Mouse (Mus musculus) testis, adult 2 months (tissue): ENCODE data around the gene Gtf2ird1.

Source experiments
- CTCF ChIP-seq: fragments of 200-500 bp; IDR thresholded peaks from 2 replicates; pipeline ENCODE4 v1.5.1; 2012; ENCODE audit warnings: low read depth, mild to moderate bottlenecking, inconsistent platforms, low read length, moderate library complexity; ENCODE audit not compliant: control insufficient read depth, insufficient read depth, insufficient replicate concordance
- POLR2A ChIP-seq: fragments of 200-500 bp; IDR thresholded peaks from 2 replicates; pipeline ENCODE4 v1.6.1; 2012; ENCODE audit warnings: low read depth, mild to moderate bottlenecking, inconsistent platforms, low read length, moderate library complexity; ENCODE audit not compliant: control insufficient read depth

DNA sequence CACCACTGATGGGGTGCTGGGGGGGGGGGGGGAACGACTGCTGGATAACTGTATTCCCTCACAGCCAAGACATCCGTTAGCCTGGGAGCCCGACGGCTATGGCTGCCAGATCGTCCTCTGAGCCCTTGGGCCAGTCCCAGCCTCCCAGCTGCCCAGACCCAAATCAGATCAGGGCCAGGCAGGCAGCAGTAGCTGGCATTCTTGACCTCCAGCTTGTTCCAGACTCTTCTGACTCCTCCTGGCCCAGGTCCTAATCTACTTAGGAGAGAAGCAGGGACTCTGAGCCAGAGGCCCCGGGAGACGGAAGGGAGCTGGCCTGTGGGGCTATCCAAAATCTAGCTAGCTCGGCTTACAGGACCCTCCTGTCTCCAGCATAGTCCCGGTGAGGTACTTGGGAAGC lies 35.5 kb downstream of the Gtf2ird1 start:
- no peak for TF ChIP-seq CTCF
- no peak for TF ChIP-seq POLR2A
